9 mouse cellular contexts compared by ENCODE assay signal in genomic region chr13:78201871-78202565, GRCm38 (mm10). TPM values are rescaled to one million over a fixed set of nuclear protein-coding genes. Genes with fewer than 3 reads are reported as not detected.
DNase-seq lines count a peak whose midpoint lies in the region; ATAC-seq lines count a peak whose summit lies in the region.
"Had no signal": no experiment of that assay in that cellular context is flagged by ENCODE, and none has a peak within 500 bp of the region (broad histone marks: within the 10 kb centered on the region; RNA-seq: fewer than 3 reads in every experiment).

No protein-coding gene starts in this region.

- WGBS in lung, embryonic 16.5 days, result 2% methylated on average over 22 of the region's 22 CpGs
- 2% methylated on average over 22 of the region's 22 CpGs for WGBS in intestine, embryonic 16.5 days
- under 1% methylated on average over 22 of the region's 22 CpGs for WGBS in neural tube, embryonic 15.5 days

- H3K9ac ChIP-seq in lung, embryonic 16.5 days (ENCODE audit: low read length), result peak overlapping the region; percentile 60
- no peak overlapping the region for H3K9ac ChIP-seq in intestine, embryonic 16.5 days (ENCODE audit: low read depth, low read length)
- peak overlapping the region; percentile 74 for H3K9ac ChIP-seq in neural tube, embryonic 15.5 days (replicated peaks)

- peaks cover 3% of the 10 kb centered on the region for H3K4me1 ChIP-seq in lung, embryonic 16.5 days (replicated peaks; ENCODE audit: control insufficient read depth, insufficient read depth, low read length)
- H3K4me1 ChIP-seq in intestine, embryonic 16.5 days (ENCODE audit: control insufficient read depth, insufficient read depth, low read length), result peaks cover 3% of the 10 kb centered on the region
- peaks cover 27% of the 10 kb centered on the region for H3K4me1 ChIP-seq in neural tube, embryonic 15.5 days

- H3K27me3 ChIP-seq in lung, embryonic 16.5 days (ENCODE audit: control insufficient read depth, insufficient read depth, low read depth, low read length), result peaks cover 28% of the 10 kb centered on the region
- H3K27me3 ChIP-seq in intestine, embryonic 16.5 days (replicated peaks; ENCODE audit: control insufficient read depth, insufficient read depth, low read length), result peaks cover 26% of the 10 kb centered on the region
- H3K27me3 ChIP-seq in neural tube, embryonic 15.5 days (replicated peaks), result no peaks in the 10 kb centered on the region

- DNase-seq in adrenal gland, adult 2 months, result peak; percentile 32
- DNase-seq in adrenal gland, postnatal 4 days (ENCODE audit: low spot score in 2 of 2), result no peak
- DNase-seq in lung, postnatal 4 days, result no peak
- DNase-seq in kidney, adult 9 months, result no peak
- no peak for DNase-seq in MN1 (ENCODE audit: low spot score)

- peak overlapping the region; percentile 82 for H3K4me2 ChIP-seq in lung, embryonic 16.5 days (ENCODE audit: low read depth, low read length)
- peak overlapping the region; percentile 54 for H3K4me2 ChIP-seq in intestine, embryonic 16.5 days (ENCODE audit: low read depth, low read length)
- peak overlapping the region; percentile 87 for H3K4me2 ChIP-seq in neural tube, embryonic 15.5 days

- ATAC-seq in lung, embryonic 16.5 days (ENCODE audit: low read depth), result no peak
- ATAC-seq in intestine, embryonic 16.5 days, result 0 out of 2 replicates have a peak, but pooled peaks have one; percentile 17
- peak; percentile 21; the same call in 1 of the 2 replicates for ATAC-seq in neural tube, embryonic 15.5 days (ENCODE audit: low FRiP score)

- no peaks in the 10 kb centered on the region for H3K36me3 ChIP-seq in lung, embryonic 16.5 days (ENCODE audit: control insufficient read depth, insufficient read depth, low read length)
- no peaks in the 10 kb centered on the region for H3K36me3 ChIP-seq in intestine, embryonic 16.5 days (ENCODE audit: control insufficient read depth, insufficient read depth, low read length)
- H3K36me3 ChIP-seq in neural tube, embryonic 15.5 days, result no peaks in the 10 kb centered on the region

- peak overlapping the region; percentile 60 for H3K4me3 ChIP-seq in lung, embryonic 16.5 days (ENCODE audit: low read length)
- peak overlapping the region; percentile 50 for H3K4me3 ChIP-seq in intestine, embryonic 16.5 days (ENCODE audit: low read length)
- H3K4me3 ChIP-seq in neural tube, embryonic 15.5 days (replicated peaks), result peak overlapping the region; percentile 87
- H3K4me3 ChIP-seq: erythroblast, embryonic 14.5 days had no signal

- peak overlapping the region; percentile 67 for H3K27ac ChIP-seq in lung, embryonic 16.5 days (ENCODE audit: low read length)
- H3K27ac ChIP-seq in intestine, embryonic 16.5 days (ENCODE audit: low read length), result no peak overlapping the region
- H3K27ac ChIP-seq in neural tube, embryonic 15.5 days (replicated peaks), result peak overlapping the region; percentile 94

- H3K9me3 ChIP-seq in lung, embryonic 16.5 days (ENCODE audit: control insufficient read depth, low read length), result no peaks in the 10 kb centered on the region
- H3K9me3 ChIP-seq in intestine, embryonic 16.5 days (ENCODE audit: control insufficient read depth, low read length), result no peaks in the 10 kb centered on the region
- no peaks in the 10 kb centered on the region for H3K9me3 ChIP-seq in neural tube, embryonic 15.5 days (replicated peaks)

RNA-seq across cellular contexts. Expression of gene Nr2f1, which starts 2.5 kb away (rescaled TPM):
- total RNA-seq in adrenal gland, adult 2 months (2021), result 10 to 100 TPM; 18.2 to 22.7 TPM
- 97.9 and 105 TPM in 2 replicates for polyA plus RNA-seq in adrenal gland, adult 2 months (2012; rRNA removed)
- 10 to 100 TPM; 29.4 to 29.5 TPM for total RNA-seq in adrenal gland, postnatal 4 days (2021)
- polyA plus RNA-seq in lung, embryonic 16.5 days (2015; fragmentation: Nextera tagmentation; extraction: Ambion mirVana), result 3.6 and 3.7 TPM in 2 replicates
- 0.87 and 1.2 TPM in 2 replicates for polyA plus RNA-seq in intestine, embryonic 16.5 days (2015; fragmentation: Nextera tagmentation; extraction: Ambion mirVana)
- 30.3 and 37.8 TPM in 2 replicates for polyA plus RNA-seq in neural tube, embryonic 15.5 days (2015; fragmentation: Nextera tagmentation; extraction: Ambion mirVana)
- polyA plus RNA-seq: erythroblast, embryonic 14.5 days had no signal
